Mouse (Mus musculus) embryonic stem cell, embryonic (primary cell): Measurements from ENCODE around the gene Sdhaf2.

Experiments used
- CTCF ChIA-PET, 4 experiments: fragments of 300-600 bp in 2 of 4; fragments of 350-600 bp in 2 of 4; sonication (Branson Sonifier 250); formaldehyde crosslinking; loops; one replicate each; lab custom pipeline; 2022; ENCODE audit warnings: inconsistent platforms in 2 of 4; lab: Charles Lee
- POLR2A ChIA-PET, 4 experiments: fragments of 300-600 bp in 2 of 4; fragments of 350-600 bp in 2 of 4; sonication (Branson Sonifier 250); formaldehyde crosslinking; loops; one replicate each; lab custom pipeline; 2022; ENCODE audit warnings: antibody characterized with exemption in 4 of 4, inconsistent platforms in 1 of 4; lab: Charles Lee

Gene Sdhaf2

DNA sequence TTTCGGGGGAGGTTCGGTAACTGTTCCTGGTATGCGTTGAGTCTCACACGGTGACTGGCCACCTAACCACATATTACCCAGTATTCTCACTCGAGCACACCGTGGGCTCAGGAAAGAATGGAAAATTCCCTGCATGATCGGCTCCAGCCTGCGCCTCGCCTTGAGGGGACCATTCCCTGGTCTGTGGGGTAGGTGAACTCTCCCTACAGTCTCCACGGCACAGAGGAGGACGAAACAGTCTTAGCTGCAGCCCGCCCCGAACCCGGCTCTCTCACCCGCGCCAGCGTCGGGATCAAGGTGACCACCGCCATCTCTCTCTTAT, 1.2 kb downstream of the Sdhaf2 start:
- CTCF ChIA-PET, result interaction anchor here in 3 of 4 experiments (0.6 to 1.8 kb wide), 14 partner anchors 10 to 531 kb away, joined by 3 to 7 read pairs (median 4); partner anchors contain the start of genes Cyb561a3 (in 1 of the 3), Ddb1 (in 1 of the 3), Tkfc (in 1 of the 3) and Tmem138 (in 1 of the 3)
- POLR2A ChIA-PET, result interaction anchor here (0.6 to 6.4 kb wide), 58 partner anchors 9 to 1596 kb away, joined by 3 to 81 read pairs (median 5); partner anchors contain the start of genes Cyb561a3 (in 3 of the 4), Ddb1 (in 3 of the 4), Tkfc (in 3 of the 4) and Tmem138 (in 3 of the 4)

DNA sequence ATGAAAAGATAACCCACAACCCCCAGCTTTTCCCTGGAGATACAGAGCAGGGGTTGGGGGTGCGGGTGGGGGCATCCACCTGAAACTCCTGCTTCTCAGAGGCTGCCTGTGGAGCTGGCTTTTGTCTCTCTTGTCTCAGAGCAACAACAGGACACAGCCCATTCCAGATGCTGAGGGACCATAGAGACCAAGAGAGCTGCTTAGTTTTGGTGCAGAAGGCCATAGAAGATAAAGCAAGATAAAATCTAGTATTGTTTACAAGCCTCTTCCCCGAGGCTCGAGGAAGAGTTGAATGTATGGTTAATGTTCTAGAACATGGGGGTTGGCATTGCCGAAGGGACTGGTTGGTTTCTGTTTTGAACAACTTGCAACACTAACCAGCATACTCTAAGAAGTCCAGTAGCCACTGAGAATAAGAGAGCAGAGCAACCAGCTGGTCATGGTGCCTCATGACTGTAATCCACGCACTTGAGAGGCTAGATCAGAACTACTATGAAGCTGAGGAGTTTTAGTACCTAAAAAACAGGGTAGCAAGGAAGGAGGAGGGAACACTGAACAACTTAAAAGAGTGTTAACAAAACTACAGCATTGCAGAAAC, 2.4 kb downstream of the Sdhaf2 start:
- ChIA-PET CTCF (interaction anchor here in 2 of 4 experiments (0.5 to 1.1 kb wide), 2 partner anchors 68 to 456 kb away, joined by 3 to 5 read pairs; no protein-coding TSS in a partner anchor), POLR2A (interaction anchor here in 2 of 4 experiments (0.7 to 6.4 kb wide), 8 partner anchors 9 to 246 kb away, joined by 3 to 81 read pairs (median 3); partner anchors contain the start of genes Cyb561a3 (in 1 of the 2), Ddb1 (in 1 of the 2), Tkfc (in 1 of the 2) and Tmem138 (in 1 of the 2))

DNA sequence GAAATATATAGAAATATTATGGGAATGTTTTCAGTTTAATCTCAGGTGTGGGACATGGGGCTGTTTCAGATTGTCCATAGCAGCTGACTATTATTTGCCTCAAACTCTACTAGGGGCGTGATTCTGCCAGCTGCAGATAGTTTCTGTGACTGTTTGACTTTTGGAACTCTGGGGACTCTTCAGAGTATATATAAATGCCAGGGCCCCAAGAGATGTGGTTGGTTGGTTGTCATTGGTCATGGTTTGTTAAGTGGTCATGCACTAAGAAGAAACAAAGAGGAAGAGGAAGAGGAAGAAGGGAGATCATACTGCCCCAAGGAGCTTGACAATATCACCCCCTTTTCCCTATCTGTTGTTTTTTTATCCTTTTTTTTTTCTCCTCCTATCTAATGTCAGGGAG, 4.0 kb downstream of the Sdhaf2 start:
- ChIA-PET POLR2A (interaction anchor here in 1 of 4 experiments (0.7 to 2.5 kb wide), 4 partner anchors 21 to 55 kb away, joined by 3 to 10 read pairs (median 5); partner anchors contain the start of genes Cyb561a3 and Tmem138), CTCF (interaction anchor here in 1 of 4 experiments (1.9 kb wide), 1 partner anchor 20 kb away, joined by 23 read pairs; no protein-coding TSS in a partner anchor)

DNA sequence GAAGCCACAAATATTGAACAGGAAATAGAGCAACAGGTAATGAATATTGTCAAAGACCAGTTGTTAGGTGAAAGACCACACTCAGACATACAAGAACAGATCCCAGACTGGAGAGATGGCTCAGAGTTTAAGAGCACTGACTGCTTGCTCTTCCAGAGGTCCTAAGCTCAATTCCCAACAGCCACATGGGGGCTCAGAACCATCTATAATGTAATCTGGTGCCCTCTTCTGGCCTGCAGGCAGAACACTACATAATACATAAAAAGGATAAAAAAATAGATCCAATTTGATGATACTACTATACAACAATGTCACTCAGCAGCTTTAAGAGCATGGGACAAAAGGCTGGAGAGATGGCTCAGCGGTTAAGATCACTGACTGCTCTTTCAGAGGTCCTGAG, 5.6 kb downstream of the Sdhaf2 start:
- ChIA-PET POLR2A (interaction anchor here in 3 of 4 experiments (0.6 to 2.2 kb wide), 6 partner anchors 18 to 253 kb away, joined by 3 to 10 read pairs (median 3); partner anchors contain the start of gene Lrrc10b (in 1 of the 3)), CTCF (interaction anchor here (0.5 to 1.9 kb wide), 35 partner anchors 8 to 459 kb away, joined by 3 to 23 read pairs (median 3); partner anchors contain the start of genes Cyb561a3 (in 1 of the 4), Lrrc10b (in 1 of the 4), Tmem132a (in 1 of the 4) and Tmem138 (in 1 of the 4))

DNA sequence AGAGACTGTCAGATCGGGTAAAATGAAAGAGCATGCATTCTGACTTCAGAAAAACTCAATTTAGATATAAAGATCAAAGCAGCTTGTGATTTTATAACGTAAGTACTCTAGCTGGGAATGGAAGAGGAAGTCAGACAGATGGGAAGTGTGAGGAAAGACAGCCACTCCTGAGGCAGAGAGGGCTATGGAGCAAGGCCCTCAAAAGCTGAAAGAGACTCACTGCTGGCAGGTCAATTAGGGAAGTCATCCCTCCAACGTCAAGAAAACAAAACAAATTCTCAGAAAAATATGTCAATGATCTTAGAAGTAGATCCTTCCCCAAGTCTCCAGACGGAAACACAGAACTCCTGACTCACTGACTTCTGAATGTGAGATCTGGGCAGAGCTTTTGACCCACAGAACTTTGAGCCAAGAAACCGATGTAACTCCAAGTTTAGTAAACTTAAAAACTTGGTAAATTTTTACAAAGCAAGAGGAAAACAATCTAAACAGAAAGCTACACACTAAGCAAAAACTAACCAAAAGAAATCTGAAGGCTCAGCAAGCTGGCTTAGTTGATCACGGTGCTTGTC, 15.1 kb downstream of the Sdhaf2 start:
- CTCF ChIA-PET, result interaction anchor here in 2 of 4 experiments (0.5 to 0.7 kb wide), 3 partner anchors 8 to 88 kb away, joined by 3 to 4 read pairs (median 3); partner anchors contain the start of gene Cpsf7 (in 1 of the 2)
- POLR2A ChIA-PET, result interaction anchor here in 1 of 4 experiments (0.6 kb wide), 1 partner anchor 61 kb away, joined by 3 read pairs; no protein-coding TSS in a partner anchor

DNA sequence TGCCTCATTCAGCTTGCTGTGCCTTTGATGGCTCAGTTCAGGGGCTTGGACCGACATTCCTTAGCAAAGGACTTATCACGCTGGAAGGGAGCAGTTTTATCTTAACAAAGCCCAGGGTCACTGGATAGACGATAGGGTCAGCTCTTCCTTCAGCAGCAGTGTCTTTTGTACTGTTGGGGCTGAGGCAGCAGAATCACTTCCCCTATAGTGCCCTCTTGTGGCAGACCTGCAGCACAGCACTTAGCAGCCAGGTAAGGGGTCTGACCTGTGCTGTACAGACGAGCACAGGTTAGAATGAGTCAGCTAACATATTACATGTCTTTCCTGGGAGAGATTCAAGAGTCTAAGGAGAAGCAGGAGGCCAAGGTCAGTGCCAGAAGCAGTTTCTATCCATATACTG, 23.4 kb downstream of the Sdhaf2 start:
- ChIA-PET POLR2A (interaction anchor here (0.8 to 1.7 kb wide), 10 partner anchors 9 to 105 kb away, joined by 3 to 8 read pairs (median 4); partner anchors contain the start of genes Cpsf7 (in 3 of the 4) and Sdhaf2 (in 2 of the 4)), CTCF (interaction anchor here (0.5 to 3.9 kb wide), 86 partner anchors 8 to 480 kb away, joined by 3 to 29 read pairs (median 4); partner anchors contain the start of genes Lrrc10b (in 3 of the 4), Cpsf7 (in 2 of the 4), Ppp1r32 (in 2 of the 4) and Sdhaf2 (in 2 of the 4))

DNA sequence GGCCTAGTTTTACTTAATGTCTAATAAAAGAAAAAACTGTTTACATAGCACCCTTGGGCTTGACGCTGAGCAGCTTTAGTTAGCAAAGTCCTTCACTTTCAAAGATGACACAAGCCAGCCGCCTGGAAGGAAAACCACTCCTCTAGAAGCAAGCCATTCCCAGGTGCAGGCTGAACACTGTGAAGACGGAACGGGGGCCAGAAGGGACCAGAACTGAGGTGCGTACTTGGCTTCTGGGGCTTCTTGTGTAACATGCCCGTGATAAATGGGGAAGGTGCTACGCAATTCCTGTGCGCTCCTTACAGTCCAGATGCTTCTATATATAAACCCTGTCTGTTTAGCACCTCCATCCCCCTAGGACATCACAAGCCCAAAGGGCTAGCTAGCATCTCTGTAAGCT, 25.4 kb downstream of the Sdhaf2 start:
- CTCF ChIA-PET, result interaction anchor here in 3 of 4 experiments (0.6 to 3.9 kb wide), 14 partner anchors 9 to 454 kb away, joined by 3 to 29 read pairs (median 10); no protein-coding TSS in a partner anchor
- POLR2A ChIA-PET, result interaction anchor here in 2 of 4 experiments (1.0 to 3.7 kb wide), 7 partner anchors 8 to 72 kb away, joined by 3 to 14 read pairs (median 4); partner anchors contain the start of genes Cpsf7 (in 2 of the 2) and Sdhaf2 (in 2 of the 2)

DNA sequence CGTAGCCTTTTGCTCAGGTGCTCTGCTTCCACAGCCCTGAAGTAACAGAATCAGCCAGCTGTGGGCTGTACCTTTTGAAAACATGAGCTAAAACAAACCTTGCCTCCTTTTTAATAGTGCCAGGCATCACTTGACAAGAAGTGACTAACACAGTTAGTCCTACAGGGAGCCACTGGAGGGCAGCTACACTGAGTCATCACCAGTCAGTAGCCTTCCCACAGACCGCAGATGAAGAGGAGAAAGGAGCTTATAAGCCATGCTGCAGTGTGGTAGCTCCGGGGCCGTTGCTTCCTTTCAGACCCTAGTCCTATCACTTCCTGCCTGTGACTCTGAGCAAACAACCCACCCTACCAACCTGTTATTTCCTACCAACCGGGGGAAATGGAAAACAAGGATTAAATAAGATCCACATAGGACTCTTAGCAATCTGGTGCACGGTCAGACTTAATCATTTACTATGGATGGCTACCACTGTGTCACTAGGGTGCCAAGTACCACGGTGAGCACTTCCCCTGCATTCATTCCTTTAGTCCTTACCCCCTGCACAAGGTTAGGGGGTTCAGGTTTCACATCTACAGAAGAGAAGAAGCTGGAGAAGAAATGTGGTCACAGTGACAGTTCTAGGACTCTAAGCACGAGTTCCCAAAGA, 28.3 kb downstream of the Sdhaf2 start:
- ChIA-PET POLR2A (interaction anchor here (0.5 to 1.8 kb wide), 9 partner anchors 10 to 200 kb away, joined by 3 to 6 read pairs (median 4); partner anchors contain the start of genes Cpsf7 (in 2 of the 4), Lrrc10b (in 1 of the 4) and Sdhaf2 (in 1 of the 4)), CTCF (interaction anchor here in 2 of 4 experiments (0.5 to 2.8 kb wide), 10 partner anchors 11 to 485 kb away, joined by 3 to 12 read pairs (median 4); partner anchors contain the start of gene Lrrc10b (in 1 of the 2))

DNA sequence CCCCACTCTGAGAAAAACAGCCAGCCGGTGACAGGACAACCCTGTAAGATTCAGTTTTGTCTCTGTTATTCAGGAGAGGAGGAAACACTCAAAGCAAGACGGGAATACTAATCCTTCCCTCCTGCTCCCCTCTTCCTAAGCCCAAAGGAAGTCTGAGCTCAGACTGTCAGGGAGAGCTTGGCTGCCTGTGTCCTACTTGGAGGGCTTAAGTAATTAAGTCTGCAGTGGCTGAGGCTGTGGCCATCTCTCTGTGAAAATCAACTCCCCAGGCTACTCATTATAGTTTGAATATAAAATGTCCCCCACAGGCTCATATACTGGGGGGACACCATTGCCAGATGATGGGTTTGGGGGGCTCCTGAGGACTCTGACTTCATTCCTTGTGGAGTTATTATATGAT, 29.0 kb downstream of the Sdhaf2 start:
- ChIA-PET POLR2A (interaction anchor here in 3 of 4 experiments (0.6 to 1.5 kb wide), 4 partner anchors 10 to 149 kb away, joined by 3 to 5 read pairs (median 4); partner anchors contain the start of gene Lrrc10b (in 1 of the 3)), CTCF (interaction anchor here in 2 of 4 experiments (1.2 to 2.8 kb wide), 3 partner anchors 10 to 254 kb away, joined by 4 to 12 read pairs (median 11); no protein-coding TSS in a partner anchor)

DNA sequence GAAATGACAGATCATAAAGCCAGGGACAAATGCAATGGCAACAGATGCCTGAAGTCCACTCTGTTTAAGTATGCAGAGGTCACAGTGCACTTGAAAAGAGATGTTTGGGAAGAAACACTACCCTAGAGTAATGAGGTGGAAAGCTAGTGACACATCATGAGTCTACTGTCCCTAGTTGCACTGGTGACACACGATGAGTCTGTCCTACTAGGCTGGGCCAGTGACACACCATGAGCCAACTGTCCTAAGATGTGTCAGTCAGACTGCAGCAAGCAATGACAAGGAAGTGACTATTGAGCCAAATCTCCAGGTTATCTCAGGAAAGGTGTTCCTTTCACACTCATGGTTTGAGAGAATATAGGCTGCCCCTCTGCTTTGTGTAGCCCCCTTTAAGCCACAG, 30.3 kb downstream of the Sdhaf2 start:
- CTCF ChIA-PET, result no interaction called here
- POLR2A ChIA-PET, result interaction anchor here in 1 of 4 experiments (0.6 kb wide), 1 partner anchor 32 kb away, joined by 4 read pairs; no protein-coding TSS in a partner anchor

DNA sequence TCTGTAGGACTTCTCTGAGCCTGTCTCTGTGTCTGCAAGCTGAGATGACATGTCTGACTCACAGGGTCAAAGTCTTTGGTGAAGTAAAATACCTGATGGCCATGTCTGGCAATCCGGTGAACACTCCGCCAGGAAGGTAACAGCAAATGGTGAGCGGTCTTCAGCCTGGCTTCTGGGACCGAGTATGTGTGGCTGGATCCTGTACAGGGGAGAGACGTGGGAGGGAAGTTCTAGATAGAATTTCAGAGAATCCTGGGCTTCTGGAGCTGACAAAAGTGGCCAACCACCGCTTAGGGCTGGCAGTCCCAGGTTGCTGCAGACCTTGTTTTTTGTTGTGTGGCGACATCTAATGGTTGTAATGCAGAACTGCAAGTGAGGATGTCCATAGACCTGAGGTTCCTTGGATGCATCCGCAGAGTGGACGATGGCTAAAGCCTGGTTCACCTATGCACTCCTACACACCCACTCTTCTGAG, 39.6 kb downstream of the Sdhaf2 start:
- ChIA-PET CTCF (interaction anchor here (0.6 to 4.4 kb wide), 38 partner anchors 10 to 451 kb away, joined by 3 to 57 read pairs (median 4); partner anchors contain the start of gene Lrrc10b (in 1 of the 4)), POLR2A (interaction anchor here in 2 of 4 experiments (0.8 to 1.6 kb wide), 2 partner anchors 29 to 190 kb away, joined by 3 to 4 read pairs; partner anchors contain the start of gene Lrrc10b (in 1 of the 2))

DNA sequence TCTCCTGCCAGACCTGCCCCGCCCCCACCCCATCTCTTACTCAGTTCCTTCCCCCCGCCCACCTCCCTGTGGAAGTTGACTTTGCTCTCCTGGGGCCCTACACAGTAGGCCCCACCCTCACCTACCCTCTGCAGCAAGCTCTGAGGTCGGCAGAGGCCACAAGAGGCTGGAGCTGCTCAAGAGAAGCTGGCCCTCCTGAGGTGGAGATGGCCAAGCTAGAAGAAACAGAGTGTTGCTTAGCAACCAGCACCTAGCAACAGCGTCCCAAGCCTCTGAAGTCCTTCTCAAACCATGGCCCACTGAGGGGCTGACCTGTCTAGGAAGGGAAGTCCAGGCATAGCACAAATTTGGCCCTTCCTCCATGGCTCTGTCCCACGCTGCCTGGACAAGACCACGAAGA, 43.2 kb downstream of the Sdhaf2 start, which contains the start of gene Ppp1r32:
Gene Ppp1r32 (minus strand): TSS at position 226 of the 400 bp plus-strand sequence.
- CTCF ChIA-PET, result interaction anchor here (0.6 to 3.4 kb wide), 16 partner anchors 8 to 597 kb away, joined by 3 to 14 read pairs (median 4); partner anchors contain the start of gene Lrrc10b (in 1 of the 4)
- POLR2A ChIA-PET, result interaction anchor here in 2 of 4 experiments (0.6 to 1.9 kb wide), 8 partner anchors 9 to 398 kb away, joined by 3 to 8 read pairs (median 3); no protein-coding TSS in a partner anchor

DNA sequence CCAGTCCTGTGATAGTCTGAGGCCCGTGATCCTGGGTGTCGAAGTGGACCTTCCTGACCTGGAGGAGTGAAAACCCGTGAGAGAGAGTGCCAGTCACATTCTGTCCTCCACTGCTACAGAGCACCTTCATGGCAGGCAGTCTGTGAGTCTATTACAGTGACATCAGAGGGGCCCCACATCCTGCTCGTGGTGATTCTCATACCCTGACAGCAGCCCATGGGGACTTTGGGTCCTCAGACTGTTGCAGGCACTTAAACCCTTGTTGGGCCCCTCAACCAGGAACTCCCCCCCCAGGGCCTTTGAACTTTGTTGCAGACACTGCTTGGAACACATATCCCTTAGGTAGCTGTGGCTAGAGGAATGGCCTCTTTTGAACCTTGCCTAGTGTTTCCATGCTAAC, 46.4 kb downstream of the Sdhaf2 start:
- CTCF ChIA-PET, result interaction anchor here in 2 of 4 experiments (0.6 to 1.5 kb wide), 4 partner anchors 23 to 147 kb away, joined by 3 to 6 read pairs (median 4); no protein-coding TSS in a partner anchor
- POLR2A ChIA-PET, result interaction anchor here in 2 of 4 experiments (0.7 to 0.8 kb wide), 2 partner anchors 32 to 108 kb away, joined by 3 read pairs; no protein-coding TSS in a partner anchor

DNA sequence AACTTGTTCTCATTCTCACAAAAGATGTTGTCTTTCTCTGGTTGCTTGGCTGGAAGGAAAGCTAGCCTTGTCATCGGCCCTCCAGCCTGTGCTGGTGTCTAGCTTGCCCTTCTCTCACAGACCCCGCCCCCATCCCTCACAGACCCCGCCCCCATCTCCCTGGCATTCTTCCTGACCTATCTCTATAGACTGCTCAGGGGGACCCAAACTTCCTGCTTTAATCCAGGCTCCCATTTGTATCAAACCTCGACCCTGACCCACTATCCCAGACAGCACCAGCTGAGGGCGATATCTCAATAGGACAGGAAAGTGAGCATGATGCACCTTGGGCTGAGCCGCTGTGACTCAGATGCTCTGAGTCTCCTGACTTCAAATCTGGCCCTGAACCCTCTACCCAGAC, 52.2 kb downstream of the Sdhaf2 start:
- ChIA-PET POLR2A (interaction anchor here in 3 of 4 experiments (0.5 to 3.1 kb wide), 11 partner anchors 9 to 455 kb away, joined by 3 to 15 read pairs (median 3); partner anchors contain the start of genes Ppp1r32 (in 2 of the 3) and Lrrc10b (in 1 of the 3)), CTCF (interaction anchor here (0.6 to 2.2 kb wide), 16 partner anchors 9 to 133 kb away, joined by 3 to 11 read pairs (median 4); partner anchors contain the start of genes Lrrc10b (in 1 of the 4) and Ppp1r32 (in 1 of the 4))

DNA sequence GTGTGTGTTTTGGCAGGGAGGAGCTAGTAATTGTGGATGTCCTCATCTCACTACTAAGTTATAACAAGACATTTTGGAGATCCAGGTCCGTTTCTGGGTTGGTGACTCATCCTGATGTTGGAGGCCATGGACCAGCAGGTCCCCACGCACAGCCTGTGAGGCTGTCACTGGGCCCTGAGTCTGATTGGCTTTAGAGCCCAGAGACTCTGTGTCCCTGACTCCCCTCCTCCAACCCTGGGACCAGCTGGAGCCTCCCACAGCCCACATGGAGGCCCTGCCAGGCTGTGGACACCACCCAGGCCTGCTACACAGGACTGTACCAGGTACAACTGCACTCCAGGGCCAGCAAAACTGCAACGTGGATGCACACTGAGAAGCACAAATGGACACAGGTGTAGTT, 53.0 kb downstream of the Sdhaf2 start:
- ChIA-PET POLR2A (interaction anchor here in 2 of 4 experiments (0.8 to 3.1 kb wide), 3 partner anchors 10 to 266 kb away, joined by 3 to 15 read pairs (median 6); partner anchors contain the start of genes Lrrc10b (in 1 of the 2) and Ppp1r32 (in 1 of the 2)), CTCF (interaction anchor here (0.6 to 2.2 kb wide), 4 partner anchors 13 to 220 kb away, joined by 3 to 11 read pairs (median 4); partner anchors contain the start of gene Lrrc10b (in 1 of the 4))
